Mouse (Mus musculus): ENCODE data around the gene Cyp26a1.

Gene Cyp26a1

GRCm38 (mm10) chr19:37698273-37699160 is 919 bp downstream of the Cyp26a1 start:
- no peak for DNase-seq (ENCODE audit: low spot score)

- no peak for DNase-seq (ENCODE audit: low spot score)
These were observed 2.1 kb downstream of the Cyp26a1 start for GRCm38 (mm10) chr19:37699711-37700110.

GRCm38 (mm10) chr19:37702377-37703076 is 4.9 kb downstream of the Cyp26a1 start:
- DNase-seq (ENCODE audit: low spot score): no peak

GRCm38 (mm10) chr19:37703902-37704509 is 6.4 kb downstream of the Cyp26a1 start:
- DNase-seq (ENCODE audit: low spot score): no peak

GRCm38 (mm10) chr19:37705722-37706121 is 8.1 kb downstream of the Cyp26a1 start:
- no peak for DNase-seq (ENCODE audit: low spot score)

GRCm38 (mm10) chr19:37714681-37715080 is 17.1 kb downstream of the Cyp26a1 start:
- DNase-seq (ENCODE audit: low spot score): no peak

GRCm38 (mm10) chr19:37715980-37716379 is 18.4 kb downstream of the Cyp26a1 start:
- DNase-seq (ENCODE audit: low spot score): no peak

- no peak for DNase-seq (ENCODE audit: low spot score)
These were observed 19.1 kb downstream of the Cyp26a1 start for GRCm38 (mm10) chr19:37716524-37717175.

- no peak for DNase-seq (ENCODE audit: low spot score)
These were observed 21.6 kb downstream of the Cyp26a1 start for GRCm38 (mm10) chr19:37719166-37719565.

GRCm38 (mm10) chr19:37724591-37724990 is 27.0 kb downstream of the Cyp26a1 start:
- DNase-seq (ENCODE audit: low spot score): no peak

GRCm38 (mm10) chr19:37726585-37726984 is 29.0 kb downstream of the Cyp26a1 start:
- no peak for DNase-seq (ENCODE audit: low spot score)

GRCm38 (mm10) chr19:37727366-37727765 is 29.8 kb downstream of the Cyp26a1 start:
- no peak for DNase-seq (ENCODE audit: low spot score)

GRCm38 (mm10) chr19:37735426-37735825 is 37.8 kb downstream of the Cyp26a1 start:
- DNase-seq (ENCODE audit: low spot score): no peak

GRCm38 (mm10) chr19:37738575-37738974 is 41.0 kb downstream of the Cyp26a1 start:
- no peak for DNase-seq (ENCODE audit: low spot score)

GRCm38 (mm10) chr19:37740043-37740442 is 42.4 kb downstream of the Cyp26a1 start:
- DNase-seq (ENCODE audit: low spot score): no peak

Measured in urinary bladder, postnatal 10 days (tissue).